Mouse (Mus musculus) heart, embryonic 10.5 days (tissue): ENCODE measurements around the gene St3gal5. TPM values are rescaled to one million over a fixed set of nuclear protein-coding genes. Genes with fewer than 3 reads are reported as not detected.
"Not testable (repeated sequence)": the region's sequence is repeated elsewhere in the genome, so short reads cannot be mapped to it uniquely, and the experiment has no call there.

Experiments
- DNase-seq: peaks from one replicate; pipeline ENCODE4 v3.0.0-alpha.2; 2017; ENCODE audit warnings: low spot score
- H3K27ac ChIP-seq: fragments of 300-500 bp; sonication (generic); 2 replicates; pipeline ENCODE4 v1.5.1; 2016; ENCODE audit warnings: mild to moderate bottlenecking
- H3K27me3 ChIP-seq: fragments of 300-500 bp; sonication (generic); 2 replicates; pipeline ENCODE4 v1.6.1; 2016; ENCODE audit warnings: mild to moderate bottlenecking; ENCODE audit not compliant: poor library complexity, insufficient read depth, severe bottlenecking
- H3K36me3 ChIP-seq: fragments of 300-500 bp; sonication (generic); 2 replicates; pipeline ENCODE4 v1.6.1; 2016; ENCODE audit warnings: mild to moderate bottlenecking, moderate library complexity
- H3K4me1 ChIP-seq: fragments of 300-500 bp; sonication (generic); 2 replicates; pipeline ENCODE4 v1.6.1; 2016; ENCODE audit warnings: mild to moderate bottlenecking
- H3K4me3 ChIP-seq: fragments of 300-500 bp; sonication (generic); 2 replicates; pipeline ENCODE4 v1.5.1; 2016; ENCODE audit warnings: mild to moderate bottlenecking, moderate library complexity
- H3K9me3 ChIP-seq: fragments of 300-500 bp; sonication (generic); 2 replicates; pipeline ENCODE4 v1.6.1; 2016; ENCODE audit warnings: mild to moderate bottlenecking, moderate library complexity
- WGBS: fragments of 180-500 bp; shearing (Covaris S2); methylation state at CpG from one replicate; pipeline ENCODE4 v1.1.7; 2016; 5-methylcytosine and 5-hydroxymethylcytosine counted together
- polyA plus RNA-seq: library from polyadenylated mRNA; unstranded; fragments of >200 nt; fragmentation: Nextera tagmentation; extraction: Ambion mirVana; gene quantifications from 2 replicates; pipeline ENCODE4 v1.2.1, GENCODE M21; 2016

St3gal5 gene
- polyA plus RNA-seq, 1 experiment from 2014 or later: 64.1 TPM

DNA sequence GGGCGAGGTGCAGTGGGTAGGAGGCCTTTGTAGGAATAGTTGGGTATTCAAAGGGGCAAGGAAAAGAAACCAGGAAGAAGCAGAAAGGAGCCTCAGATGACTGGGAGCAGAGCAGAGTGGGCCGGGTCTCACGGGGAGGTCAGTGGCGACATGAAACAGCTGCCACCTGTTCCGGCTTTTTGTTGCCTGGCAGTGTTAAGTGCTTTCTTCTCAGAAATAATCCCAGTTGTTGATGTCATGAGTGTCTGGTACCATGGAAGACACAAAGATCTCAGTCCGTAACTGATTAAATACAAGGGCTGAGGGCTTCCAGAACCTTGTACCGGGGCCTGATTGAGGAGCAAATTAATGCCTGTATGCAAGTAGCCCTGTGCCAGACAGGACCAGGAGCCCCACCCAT, 47.0 kb downstream of the St3gal5 start:
- H3K9me3 ChIP-seq: no peaks in the 10 kb centered on the region
- no peak for DNase-seq
- 64% methylated on average over 7 of the region's 7 CpGs for WGBS
- H3K4me3 ChIP-seq: no peak overlapping the region
- H3K27me3 ChIP-seq: no peaks in the 10 kb centered on the region
- H3K36me3 ChIP-seq: peaks cover 68% of the 10 kb centered on the region
- no peak overlapping the region; the same call in 1 of the 2 replicates for H3K27ac ChIP-seq
- H3K4me1 ChIP-seq: peaks cover 24% of the 10 kb centered on the region

DNA sequence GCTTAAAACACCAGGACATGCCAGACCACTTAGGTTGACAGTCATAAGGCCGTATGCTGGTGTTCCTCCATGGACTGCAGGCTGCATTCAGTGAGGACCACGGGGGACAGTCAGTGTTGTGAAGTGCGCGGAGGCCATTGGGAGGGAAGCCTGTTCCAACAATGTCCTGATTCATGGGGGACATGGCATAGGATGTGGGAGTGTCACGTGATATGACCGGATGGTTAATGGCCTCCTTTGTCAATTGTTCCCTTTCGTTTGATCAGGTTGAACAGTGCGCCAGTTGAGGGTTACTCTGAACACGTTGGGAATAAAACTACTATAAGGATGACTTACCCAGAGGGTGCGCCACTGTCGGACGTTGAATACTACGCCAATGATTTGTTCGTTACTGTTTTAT, 49.4 kb downstream of the St3gal5 start:
- peaks cover 78% of the 10 kb centered on the region for H3K36me3 ChIP-seq
- WGBS: 88% methylated on average over 14 of the region's 14 CpGs

DNA sequence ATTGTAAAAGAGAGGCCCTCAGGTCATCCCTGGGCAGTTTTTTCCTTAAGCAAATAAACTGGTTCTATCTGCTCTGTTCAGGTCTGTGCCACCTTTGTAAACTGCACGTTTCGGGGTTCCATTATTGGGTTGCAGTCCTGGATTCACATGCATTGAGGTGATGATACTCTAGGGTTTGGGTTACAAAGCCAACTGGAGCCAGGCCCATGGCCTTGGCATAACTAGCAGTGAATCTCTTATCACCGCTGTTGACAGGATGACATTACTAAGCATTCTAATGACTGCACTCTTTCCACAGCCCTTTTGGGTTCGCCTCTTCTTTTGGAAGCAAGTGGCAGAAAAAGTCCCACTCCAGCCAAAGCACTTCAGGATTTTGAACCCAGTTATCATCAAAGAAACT, 51.3 kb downstream of the St3gal5 start:
- peaks cover 6% of the 10 kb centered on the region; the same call in 1 of the 2 replicates for H3K9me3 ChIP-seq
- peaks cover 75% of the 10 kb centered on the region for H3K36me3 ChIP-seq
- H3K27me3 ChIP-seq: no peaks in the 10 kb centered on the region
- WGBS: 89% methylated on average over 4 of the region's 4 CpGs
- H3K4me3 ChIP-seq: no peak overlapping the region
- no peak for DNase-seq
- no peak overlapping the region for H3K27ac ChIP-seq
- H3K4me1 ChIP-seq: peaks cover 9% of the 10 kb centered on the region

More for the DNA sequence above, 49.4 kb downstream of the St3gal5 start:
- Histone ChIP-seq H3K27ac (no peak overlapping the region), H3K4me3 (no peak overlapping the region), H3K27me3 (no peaks in the 10 kb centered on the region), H3K9me3 (peaks cover 6% of the 10 kb centered on the region; the same call in 1 of the 2 replicates), H3K4me1 (peaks cover 9% of the 10 kb centered on the region)
- DNase-seq: no peak

DNA sequence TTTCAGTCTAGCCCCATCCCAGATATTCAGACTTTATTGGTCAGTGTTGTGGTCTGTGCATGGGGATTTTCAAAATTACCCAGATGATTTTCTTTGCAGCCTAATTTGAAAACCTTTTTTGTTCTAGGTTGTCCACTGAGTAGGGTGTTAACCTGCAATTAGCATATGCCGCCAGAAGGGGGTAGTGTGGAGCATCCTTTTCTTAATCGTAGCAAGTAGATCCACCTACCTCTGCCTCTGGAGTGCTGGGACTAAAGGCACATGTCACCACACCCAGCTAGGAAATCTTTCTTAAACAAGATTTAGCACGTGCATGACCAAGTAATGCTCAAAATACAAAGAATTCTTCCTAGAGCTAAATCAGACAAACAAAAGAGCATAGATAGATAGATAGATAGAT, 52.4 kb downstream of the St3gal5 start:
- H3K27ac ChIP-seq: no peak overlapping the region
- H3K36me3 ChIP-seq: peaks cover 77% of the 10 kb centered on the region
- H3K9me3 ChIP-seq: peaks cover 6% of the 10 kb centered on the region; the same call in 1 of the 2 replicates
- no peaks in the 10 kb centered on the region for H3K4me1 ChIP-seq
- H3K27me3 ChIP-seq: no peaks in the 10 kb centered on the region
- no peak for DNase-seq
- H3K4me3 ChIP-seq: no peak overlapping the region
- 82% methylated on average over 3 of the region's 3 CpGs for WGBS

DNA sequence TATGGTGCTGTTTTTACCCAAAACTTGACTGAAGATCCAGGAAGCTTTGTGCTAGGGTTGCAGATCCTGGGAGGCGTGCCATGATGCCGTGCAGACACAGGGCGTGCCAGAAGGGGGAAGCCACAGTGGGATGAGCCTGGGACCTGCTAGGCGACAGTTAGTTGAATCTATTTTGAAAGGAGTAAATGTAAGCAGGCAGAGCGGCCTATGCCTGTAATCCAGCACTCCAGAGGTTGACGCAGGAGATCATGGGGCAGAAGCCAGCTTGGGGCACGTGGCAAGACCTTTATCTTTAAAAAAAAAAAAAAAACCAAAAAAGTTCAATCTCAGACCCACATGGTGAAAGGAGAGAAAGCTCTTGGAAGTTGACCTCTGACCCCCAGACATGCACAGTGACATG, 55.3 kb downstream of the St3gal5 start:
- no peak overlapping the region for H3K27ac ChIP-seq
- no peak for DNase-seq
- no peaks in the 10 kb centered on the region for H3K27me3 ChIP-seq
- peaks cover 6% of the 10 kb centered on the region; the same call in 1 of the 2 replicates for H3K9me3 ChIP-seq
- WGBS: 85% methylated on average over 7 of the region's 7 CpGs
- no peak overlapping the region for H3K4me3 ChIP-seq
- peaks cover 66% of the 10 kb centered on the region for H3K36me3 ChIP-seq
- H3K4me1 ChIP-seq: no peaks in the 10 kb centered on the region

DNA sequence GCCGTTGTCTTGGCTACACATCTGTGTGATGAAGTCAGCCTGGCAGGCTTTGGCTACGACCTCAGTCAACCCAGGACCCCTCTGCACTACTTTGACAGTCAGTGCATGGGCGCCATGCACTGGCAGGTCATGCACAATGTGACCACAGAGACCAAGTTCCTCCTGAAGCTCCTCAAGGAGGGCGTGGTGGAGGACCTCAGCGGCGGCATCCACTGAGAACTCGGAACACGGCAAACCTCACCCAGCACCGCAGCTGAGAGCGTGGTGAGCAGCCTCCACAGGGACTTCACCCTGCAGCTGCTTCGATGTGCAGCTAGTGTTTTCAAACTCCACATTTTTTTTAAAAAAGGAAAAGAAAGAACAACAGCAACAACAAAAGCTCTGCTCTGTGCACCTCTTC, 56.1 kb downstream of the St3gal5 start:
- Histone ChIP-seq H3K9me3 (peaks cover 6% of the 10 kb centered on the region; the same call in 1 of the 2 replicates), H3K27ac (no peak overlapping the region), H3K27me3 (no peaks in the 10 kb centered on the region), H3K4me1 (no peaks in the 10 kb centered on the region), H3K4me3 (no peak overlapping the region), H3K36me3 (peaks cover 62% of the 10 kb centered on the region)
- DNase-seq: no peak
- 88% methylated on average over 11 of the region's 11 CpGs for WGBS

DNA sequence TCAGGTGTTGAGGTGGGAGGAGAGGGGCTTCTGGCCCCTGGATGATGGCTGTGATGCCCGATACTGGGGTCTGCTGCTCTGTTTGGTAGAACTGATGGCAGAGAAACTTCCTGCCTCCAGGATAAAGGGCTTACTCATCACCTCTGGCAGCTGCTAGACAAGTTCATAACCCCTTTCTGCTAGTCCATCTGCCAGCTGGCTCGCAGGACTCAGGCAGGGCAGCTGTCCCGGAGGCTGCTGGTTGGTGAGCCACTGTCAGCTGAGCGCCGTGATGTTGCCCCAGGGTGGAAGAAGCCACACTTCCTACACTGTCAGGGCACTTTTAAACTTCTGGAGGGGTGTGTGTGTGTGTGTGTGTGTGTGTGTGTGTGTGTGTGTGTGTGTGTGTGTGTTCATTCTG, 56.6 kb downstream of the St3gal5 start:
- WGBS: 71% methylated on average over 5 of the region's 5 CpGs
- peaks cover 57% of the 10 kb centered on the region for H3K36me3 ChIP-seq
- not testable (repeated sequence) for H3K4me1 ChIP-seq, H3K27me3 ChIP-seq, DNase-seq, H3K9me3 ChIP-seq, H3K4me3 ChIP-seq, H3K27ac ChIP-seq

DNA sequence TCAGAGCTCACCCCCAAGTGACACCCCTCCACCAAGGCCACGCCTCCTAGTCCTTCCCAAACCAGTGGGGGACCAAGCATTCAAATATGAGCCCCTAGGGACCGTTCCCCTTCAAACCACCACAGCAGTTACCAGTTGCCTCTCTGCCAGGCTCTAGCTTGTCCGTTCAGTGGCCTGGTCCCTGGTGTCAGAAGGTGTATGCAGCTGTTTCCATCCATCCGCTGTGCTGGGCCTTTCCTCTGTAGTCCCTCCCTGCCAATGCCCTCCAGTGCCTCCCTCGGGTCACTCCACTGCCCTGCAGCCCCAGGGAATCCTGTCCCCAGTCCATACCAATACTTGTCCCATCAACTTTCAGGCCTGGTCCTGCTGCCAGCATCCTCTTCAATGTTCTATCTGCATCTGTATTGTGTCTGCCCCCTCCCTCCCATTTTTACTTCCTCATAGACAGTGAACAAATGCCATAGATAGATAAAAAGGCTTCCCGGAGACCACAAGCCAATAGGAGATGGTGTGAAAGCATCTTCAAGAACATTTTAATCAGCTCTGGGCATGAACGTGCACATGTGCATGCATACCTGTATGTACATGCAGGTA, 57.6 kb downstream of the St3gal5 start:
- no peak overlapping the region for H3K27ac ChIP-seq
- H3K4me1 ChIP-seq: no peaks in the 10 kb centered on the region
- H3K4me3 ChIP-seq: no peak overlapping the region

DNA sequence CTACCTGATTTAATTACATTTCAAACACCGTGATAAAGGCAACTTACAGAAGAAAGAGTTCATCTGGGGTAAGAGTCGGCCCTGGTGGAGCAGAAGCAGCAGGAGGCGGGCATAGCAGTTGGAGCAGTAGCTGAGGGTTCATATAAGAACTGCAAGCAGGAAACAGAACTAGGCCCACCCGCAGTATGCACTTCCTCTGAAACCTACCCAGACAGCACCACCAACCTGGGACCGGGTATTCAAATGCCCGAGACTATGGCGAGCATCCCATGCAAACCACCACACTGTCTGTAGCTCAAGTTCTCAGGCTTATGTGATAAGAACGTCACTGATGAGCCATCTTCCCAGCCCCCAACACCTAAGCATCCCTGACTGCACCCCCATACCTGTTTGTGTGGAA, 58.3 kb downstream of the St3gal5 start:
- WGBS: 87% methylated on average over 8 of the region's 8 CpGs
- peaks cover 43% of the 10 kb centered on the region for H3K36me3 ChIP-seq
- no peak overlapping the region for H3K27ac ChIP-seq
- no peaks in the 10 kb centered on the region for H3K9me3 ChIP-seq
- H3K4me3 ChIP-seq: no peak overlapping the region
- H3K27me3 ChIP-seq: no peaks in the 10 kb centered on the region
- H3K4me1 ChIP-seq: no peaks in the 10 kb centered on the region
- DNase-seq: no peak

More for the DNA sequence above, 57.6 kb downstream of the St3gal5 start:
- 82% methylated on average over 7 of the region's 7 CpGs for WGBS
- Histone ChIP-seq H3K36me3 (peaks cover 49% of the 10 kb centered on the region), H3K27me3 (no peaks in the 10 kb centered on the region), H3K9me3 (0 out of 2 replicates have a peak, but pooled peaks cover 2% of the 10 kb centered on the region)
- no peak for DNase-seq

DNA sequence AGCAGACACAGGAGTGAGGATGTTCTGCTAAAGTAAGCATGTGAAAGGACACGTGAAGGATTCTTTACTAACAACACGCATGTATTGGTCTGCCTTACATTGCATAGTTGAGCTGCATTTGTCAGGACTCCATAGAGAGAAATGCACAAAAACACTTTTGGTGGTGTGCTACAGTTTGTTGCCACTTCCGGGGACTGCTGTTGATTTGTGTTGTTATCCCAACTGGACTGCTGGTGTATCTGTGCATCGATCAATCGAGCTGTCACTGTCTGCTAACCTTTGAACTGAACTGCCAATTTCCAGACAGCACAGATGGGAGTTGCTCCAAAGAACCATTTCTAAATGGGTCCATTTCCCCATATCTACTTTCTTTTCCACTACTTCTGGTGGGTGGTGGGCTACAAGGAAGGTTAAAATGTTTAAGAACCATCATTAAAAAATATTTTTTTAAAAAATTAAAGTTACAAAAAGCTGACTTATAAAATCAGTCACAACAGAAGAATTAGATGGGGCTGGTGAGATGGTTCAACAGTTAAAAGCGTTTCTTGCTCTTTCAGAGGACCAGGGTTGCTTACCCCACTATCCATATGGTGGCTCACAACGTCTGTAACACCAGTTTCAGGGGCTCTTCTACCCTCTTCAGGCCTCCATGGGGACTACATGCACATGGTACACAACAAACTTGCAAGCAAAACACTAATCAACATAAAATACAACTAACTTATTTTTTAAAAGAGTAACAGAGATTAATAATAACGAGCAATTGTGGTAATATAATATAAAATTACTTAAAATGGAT, 61.8 kb downstream of the St3gal5 start:
- no peak for DNase-seq
- Histone ChIP-seq H3K27me3 (no peaks in the 10 kb centered on the region), H3K9me3 (no peaks in the 10 kb centered on the region), H3K36me3 (peaks cover 19% of the 10 kb centered on the region), H3K4me3 (no peak overlapping the region), H3K27ac (no peak overlapping the region), H3K4me1 (peaks cover 11% of the 10 kb centered on the region)
- WGBS: 86% methylated on average over 8 of the region's 8 CpGs

DNA sequence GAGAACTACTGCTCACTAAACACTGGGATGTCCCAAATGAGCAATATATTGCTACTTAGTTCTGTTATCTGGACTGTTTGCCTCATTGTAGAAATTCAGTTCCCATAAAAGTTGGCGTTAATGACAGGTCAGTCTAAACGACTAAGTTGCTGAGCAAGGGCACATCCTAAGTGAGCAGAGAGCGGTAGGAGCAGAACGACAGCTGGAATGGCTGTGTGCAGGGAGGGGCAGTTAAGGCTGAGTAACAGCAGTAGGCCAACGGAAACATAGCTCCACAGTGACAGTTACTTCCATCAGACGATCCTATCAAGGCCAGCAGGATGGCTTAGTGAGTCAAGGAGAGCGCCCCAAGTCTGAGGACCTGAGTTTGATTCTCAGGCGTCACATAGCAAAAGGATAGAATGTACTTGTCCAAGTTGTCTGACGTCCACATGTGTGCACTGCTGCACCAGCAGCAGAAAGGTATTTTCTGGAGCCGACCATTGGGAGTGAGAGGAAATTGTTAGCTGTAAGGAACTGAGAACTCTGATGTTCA, 62.5 kb downstream of the St3gal5 start:
- H3K9me3 ChIP-seq: no peaks in the 10 kb centered on the region
- H3K4me1 ChIP-seq: peaks cover 18% of the 10 kb centered on the region
- no peak for DNase-seq
- H3K27me3 ChIP-seq: no peaks in the 10 kb centered on the region
- peaks cover 14% of the 10 kb centered on the region for H3K36me3 ChIP-seq
- H3K27ac ChIP-seq: no peak overlapping the region
- H3K4me3 ChIP-seq: no peak overlapping the region
- 69% methylated on average over 10 of the region's 10 CpGs for WGBS

DNA sequence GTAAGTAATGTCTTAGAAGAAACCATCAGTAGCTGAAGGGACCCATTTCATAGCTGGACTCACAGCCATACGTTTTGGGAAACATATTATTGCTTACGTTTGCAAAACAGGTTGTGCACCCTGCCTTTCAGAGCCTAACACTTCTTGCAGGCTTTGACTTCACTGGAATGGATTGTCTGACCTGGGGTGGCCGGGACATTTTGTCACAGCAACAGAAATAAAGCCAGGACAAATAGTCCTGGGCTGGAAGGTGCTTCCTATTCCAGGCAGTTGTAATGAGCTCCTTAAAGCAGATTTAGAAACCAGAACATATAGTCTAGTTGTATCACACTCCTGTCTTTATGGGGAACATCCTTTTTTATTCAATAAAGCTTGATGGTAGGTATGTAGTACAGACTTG, 63.6 kb downstream of the St3gal5 start:
- Histone ChIP-seq H3K4me1 (peaks cover 18% of the 10 kb centered on the region), H3K27ac (no peak overlapping the region), H3K4me3 (no peak overlapping the region), H3K36me3 (peaks cover 3% of the 10 kb centered on the region; the same call in 1 of the 2 replicates), H3K27me3 (no peaks in the 10 kb centered on the region), H3K9me3 (no peaks in the 10 kb centered on the region)
- 81% methylated on average over 3 of the region's 3 CpGs for WGBS
- DNase-seq: no peak

DNA sequence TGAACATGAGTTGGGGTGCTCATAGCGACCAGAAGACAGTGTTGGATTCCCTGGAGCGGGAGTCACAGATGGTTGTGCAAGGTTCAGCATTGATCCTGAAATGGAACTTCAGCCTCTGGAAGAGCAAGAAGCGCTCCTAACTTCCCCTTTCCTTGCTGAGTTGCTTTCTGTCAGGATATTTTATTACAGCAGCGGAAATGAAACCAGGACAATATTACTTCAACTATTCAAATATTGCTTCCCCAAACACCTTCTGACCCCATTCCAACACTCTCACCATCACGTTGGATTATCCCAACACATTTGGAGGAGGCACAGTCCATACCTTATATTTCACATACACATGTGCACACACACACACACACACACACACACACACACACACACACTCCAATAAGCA, 64.4 kb downstream of the St3gal5 start:
- H3K27ac ChIP-seq: no peak overlapping the region
- no peaks in the 10 kb centered on the region for H3K9me3 ChIP-seq
- H3K27me3 ChIP-seq: no peaks in the 10 kb centered on the region
- H3K36me3 ChIP-seq: 0 out of 2 replicates have a peak, but pooled peaks cover 3% of the 10 kb centered on the region
- peaks cover 18% of the 10 kb centered on the region for H3K4me1 ChIP-seq
- H3K4me3 ChIP-seq: no peak overlapping the region
- no peak for DNase-seq
- 77% methylated on average over 5 of the region's 5 CpGs for WGBS
